Mouse (Mus musculus) MEL (cell line): ENCODE measurements around the gene Fxn. TPM values are rescaled to one million over a fixed set of nuclear protein-coding genes. Genes with fewer than 3 reads are reported as not detected.

ENCODE experiments used
- DNase-seq: peaks from one replicate; pipeline ENCODE4 v3.0.0; 2011; ENCODE audit warnings: low read depth, low spot score
- H3K27ac ChIP-seq: 2 replicates; pipeline ENCODE4 v1.5.1; 2012; ENCODE audit warnings: low read depth, mild to moderate bottlenecking, control low read depth, low read length, moderate library complexity; ENCODE audit not compliant: control insufficient read depth
- H3K27me3 ChIP-seq, 2 experiments: fragments of 150-350 bp in 1 of 2; sonication (generic) in 1 of 2; 2 replicates each; pipeline ENCODE4 v1.6.1; 2012; ENCODE audit warnings: low read length in 2 of 2, mild to moderate bottlenecking in 2 of 2, improper control_type of control experiment in 1 of 2, moderate library complexity in 1 of 2; ENCODE audit not compliant: insufficient read depth in 2 of 2, control insufficient read depth in 1 of 2
- H3K36me3 ChIP-seq, 2 experiments: 2 replicates each; pipeline ENCODE4 v1.6.1; 2012 to 2014; ENCODE audit warnings: low read length in 2 of 2, improper control_type of control experiment in 1 of 2, inconsistent platforms in 1 of 2, mild to moderate bottlenecking in 1 of 2; ENCODE audit not compliant: insufficient read depth in 2 of 2, control insufficient read depth in 1 of 2
- H3K4me1 ChIP-seq, 2 experiments: fragments of 150-350 bp in 1 of 2; sonication (generic) in 1 of 2; 2 replicates each; pipeline ENCODE4 v1.6.1; 2012; ENCODE audit warnings: low read length in 2 of 2, improper control_type of control experiment in 1 of 2, mild to moderate bottlenecking in 1 of 2; ENCODE audit not compliant: insufficient read depth in 2 of 2, control insufficient read depth in 1 of 2
- H3K4me3 ChIP-seq, 2 experiments: fragments of 150-350 bp in 1 of 2; sonication (generic) in 1 of 2; 2 replicates each; pipeline ENCODE4 v1.5.1; 2012; ENCODE audit warnings: low read depth in 2 of 2, low read length in 2 of 2, mild to moderate bottlenecking in 2 of 2, moderate library complexity in 2 of 2, control low read depth in 1 of 2, improper control_type of control experiment in 1 of 2; ENCODE audit not compliant: control insufficient read depth in 1 of 2, insufficient read depth in 1 of 2
- H3K79me2 ChIP-seq: 2 replicates; pipeline ENCODE4 v1.6.1; 2012; ENCODE audit warnings: mild to moderate bottlenecking, low read length, moderate library complexity; ENCODE audit not compliant: control insufficient read depth, poor library complexity, insufficient read depth
- H3K9ac ChIP-seq: 2 replicates; pipeline ENCODE4 v1.6.1; 2012; ENCODE audit warnings: low read depth, mild to moderate bottlenecking, control low read depth, low read length, moderate library complexity; ENCODE audit not compliant: control insufficient read depth, poor library complexity, severe bottlenecking
- H3K9me3 ChIP-seq: fragments of 150-350 bp; sonication (generic); replicated peaks from 2 replicates; pipeline ENCODE4 v1.6.1; 2012; ENCODE audit warnings: mild to moderate bottlenecking, low read length, improper control_type of control experiment, moderate library complexity; ENCODE audit not compliant: insufficient read depth
- BHLHE40 ChIP-seq: IDR thresholded peaks from 2 replicates; pipeline ENCODE4 v1.6.1; 2012; ENCODE audit warnings: low read depth, mild to moderate bottlenecking, inconsistent platforms, low read length, improper control_type of control experiment, borderline replicate concordance
- CHD1 ChIP-seq: IDR thresholded peaks from 2 replicates; pipeline ENCODE4 v1.6.1; 2012; ENCODE audit warnings: low read depth, mild to moderate bottlenecking, inconsistent platforms, low read length, improper control_type of control experiment
- CHD2 ChIP-seq: IDR thresholded peaks from 2 replicates; pipeline ENCODE4 v1.6.1; 2011; ENCODE audit warnings: low read length, improper control_type of control experiment
- ELF1 ChIP-seq: IDR thresholded peaks from 2 replicates; pipeline ENCODE4 v1.6.1; 2014; ENCODE audit warnings: low read depth, mild to moderate bottlenecking, inconsistent platforms, low read length, improper control_type of control experiment, moderate library complexity
- ETS1 ChIP-seq: IDR thresholded peaks from 2 replicates; pipeline ENCODE4 v1.6.1; 2012; ENCODE audit warnings: low read depth, mild to moderate bottlenecking, inconsistent platforms, low read length, improper control_type of control experiment, moderate library complexity
- HCFC1 ChIP-seq: IDR thresholded peaks from 2 replicates; pipeline ENCODE4 v1.6.1; 2012; ENCODE audit warnings: low read depth, mild to moderate bottlenecking, inconsistent platforms, low read length, improper control_type of control experiment, moderate library complexity
- JUND ChIP-seq: IDR thresholded peaks from 2 replicates; pipeline ENCODE4 v1.6.1; 2011; ENCODE audit warnings: low read depth, mild to moderate bottlenecking, improper control_type of control experiment, low read length
- MAFK ChIP-seq: IDR thresholded peaks from 2 replicates; pipeline ENCODE4 v1.6.1; 2011; ENCODE audit warnings: low read depth, mild to moderate bottlenecking, low read length, improper control_type of control experiment, borderline replicate concordance
- MAX ChIP-seq: IDR thresholded peaks from 2 replicates; pipeline ENCODE4 v1.6.1; 2011; ENCODE audit warnings: low read length, improper control_type of control experiment
- MAZ ChIP-seq: IDR thresholded peaks from 2 replicates; pipeline ENCODE4 v1.6.1; 2012; ENCODE audit warnings: low read depth, mild to moderate bottlenecking, inconsistent platforms, low read length, improper control_type of control experiment
- MXI1 ChIP-seq: IDR thresholded peaks from 2 replicates; pipeline ENCODE4 v1.6.1; 2011; ENCODE audit warnings: mild to moderate bottlenecking, low read depth, low read length, improper control_type of control experiment
- MYB ChIP-seq: IDR thresholded peaks from 2 replicates; pipeline ENCODE4 v1.6.1; 2011; ENCODE audit warnings: mild to moderate bottlenecking, low read depth, low read length, improper control_type of control experiment
- MYC ChIP-seq: IDR thresholded peaks from 2 replicates; pipeline ENCODE4 v1.6.1; 2011; ENCODE audit warnings: low read depth, mild to moderate bottlenecking, low read length, improper control_type of control experiment, moderate library complexity
- NELFE ChIP-seq: IDR thresholded peaks from 2 replicates; pipeline ENCODE4 v1.6.1; 2011; ENCODE audit warnings: low read depth, low read length, improper control_type of control experiment
- NRF1 ChIP-seq: IDR thresholded peaks from 2 replicates; pipeline ENCODE4 v1.6.1; 2014; ENCODE audit warnings: low read depth, mild to moderate bottlenecking, inconsistent platforms, low read length, improper control_type of control experiment, moderate library complexity; ENCODE audit not compliant: poor library complexity, insufficient read depth, severe bottlenecking
- POLR2A ChIP-seq, 2 experiments: IDR thresholded peaks; 2 replicates each; pipeline ENCODE4 v1.6.1; 2011 to 2012; ENCODE audit warnings: low read length in 2 of 2, mild to moderate bottlenecking in 2 of 2, control low read depth in 1 of 2, improper control_type of control experiment in 1 of 2, low read depth in 1 of 2, moderate library complexity in 1 of 2; ENCODE audit not compliant: control insufficient read depth in 1 of 2, insufficient read depth in 1 of 2, poor library complexity in 1 of 2
- POLR2AphosphoS2 ChIP-seq: IDR thresholded peaks from 2 replicates; pipeline ENCODE4 v1.6.1; 2011; ENCODE audit warnings: low read length, improper control_type of control experiment
- POLR2AphosphoS5 ChIP-seq: IDR thresholded peaks from 2 replicates; pipeline ENCODE4 v1.6.1; 2012; ENCODE audit warnings: low read depth, borderline replicate concordance, mild to moderate bottlenecking, inconsistent platforms, low read length, moderate library complexity, mixed read lengths
- SMC3 ChIP-seq: IDR thresholded peaks from 2 replicates; pipeline ENCODE4 v1.6.1; 2011; ENCODE audit warnings: low read depth, low read length, improper control_type of control experiment
- TAL1 ChIP-seq: IDR thresholded peaks from 2 replicates; pipeline ENCODE4 v1.6.1; 2012; ENCODE audit warnings: mild to moderate bottlenecking, inconsistent platforms, low read length, moderate library complexity, mixed read lengths
- TBP ChIP-seq: IDR thresholded peaks from 2 replicates; pipeline ENCODE4 v1.8.0; 2011; ENCODE audit warnings: low read depth, low read length, improper control_type of control experiment
- TCF12 ChIP-seq: IDR thresholded peaks from 2 replicates; pipeline ENCODE4 v1.6.1; 2014; ENCODE audit warnings: low read depth, mild to moderate bottlenecking, inconsistent platforms, low read length, improper control_type of control experiment, moderate library complexity
- UBTF ChIP-seq: IDR thresholded peaks from 2 replicates; pipeline ENCODE4 v1.6.1; 2012; ENCODE audit warnings: low read depth, mild to moderate bottlenecking, inconsistent platforms, low read length, improper control_type of control experiment, moderate library complexity, borderline replicate concordance; ENCODE audit not compliant: insufficient read depth
- USF1 ChIP-seq: IDR thresholded peaks from 2 replicates; pipeline ENCODE4 v1.6.1; 2014; ENCODE audit warnings: low read depth, mild to moderate bottlenecking, inconsistent platforms, low read length, improper control_type of control experiment, moderate library complexity
- ZC3H11A ChIP-seq: IDR thresholded peaks from 2 replicates; pipeline ENCODE4 v1.6.1; 2012; ENCODE audit warnings: low read depth, mild to moderate bottlenecking, inconsistent platforms, low read length, improper control_type of control experiment
- ZKSCAN1 ChIP-seq: IDR thresholded peaks from 2 replicates; pipeline ENCODE4 v1.6.1; 2012; ENCODE audit warnings: low read depth, mild to moderate bottlenecking, inconsistent platforms, low read length, improper control_type of control experiment, moderate library complexity
- ZMIZ1 ChIP-seq: IDR thresholded peaks from 2 replicates; pipeline ENCODE4 v1.6.1; 2012; ENCODE audit warnings: low read depth, mild to moderate bottlenecking, inconsistent platforms, low read length, improper control_type of control experiment, moderate library complexity
- ZNF384 ChIP-seq: IDR thresholded peaks from 2 replicates; pipeline ENCODE4 v1.6.1; 2012; ENCODE audit warnings: low read depth, mild to moderate bottlenecking, inconsistent platforms, low read length, improper control_type of control experiment
- polyA plus RNA-seq, 2 experiments: library from polyadenylated mRNA; stranded (reverse) in 1 of 2; unstranded in 1 of 2; fragments of >175 nt in 1 of 2; fragments of >200 nt in 1 of 2; gene quantifications; 2 replicates each; pipeline versions ENCODE4 v1.2.1 to v1.2.4; 2012; ENCODE audit warnings: low replicate concordance in 2 of 2, low read depth in 1 of 2; ENCODE audit not compliant: insufficient read length in 2 of 2, insufficient read depth in 1 of 2, missing spikeins in 1 of 2
- total RNA-seq: library from RNA; depleted of rRNA; stranded (reverse); fragments of 300-350 nt; gene quantifications from 2 replicates; pipeline ENCODE4 v1.2.3, GENCODE M21; 2012

Gene Fxn
- total and polyA plus RNA-seq, 3 experiments = 53.7 to 83.7 TPM; not detected in 1

GRCm38 (mm10) chr19:24214939-24215338, 65.5 kb downstream of the Fxn start:
- Histone ChIP-seq H3K27me3 (peaks cover 0 to 4% of the 10 kb centered on the region in 2 experiments; a peak in 2 of 4 replicates), H3K27ac (no peak overlapping the region), H3K9ac (no peak overlapping the region), H3K4me1 (no peaks in the 10 kb centered on the region), H3K9me3 (no peaks in the 10 kb centered on the region), H3K79me2 (no peaks in the 10 kb centered on the region), H3K36me3 (no peaks in the 10 kb centered on the region), H3K4me3 (no peak overlapping the region)
- DNase-seq = no peak
- TF ChIP-seq ELF1 (no peak), HCFC1 (no peak), ZKSCAN1 (no peak), UBTF (no peak), MAFK (no peak), JUND (no peak), CHD1 (no peak), TCF12 (no peak), MAZ (no peak), BHLHE40 (no peak), POLR2AphosphoS2 (no peak), MAX (no peak), MYB (no peak), MXI1 (no peak), MYC (no peak), ZC3H11A (no peak)

DNA sequence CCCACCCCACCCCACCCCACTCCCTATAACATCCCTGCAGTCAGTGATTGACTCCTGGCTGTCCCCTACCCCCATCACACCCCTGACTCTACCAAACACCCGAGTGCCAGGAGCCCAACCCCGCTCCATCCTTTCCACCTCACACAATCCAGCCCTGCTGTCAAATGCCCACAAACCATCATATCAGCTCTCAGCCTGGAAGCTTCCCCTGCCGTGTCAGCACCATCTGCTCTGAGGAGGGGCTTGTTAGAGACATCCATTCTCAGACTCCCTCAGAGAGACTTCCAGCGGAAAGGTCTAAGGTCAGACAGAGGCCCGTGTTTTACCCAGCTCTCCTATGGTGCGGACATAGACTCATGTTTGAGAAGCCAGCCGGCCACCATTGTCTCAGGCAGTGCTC, 67.1 kb downstream of the Fxn start:
- Histone ChIP-seq H3K36me3 (no peaks in the 10 kb centered on the region), H3K4me1 (no peaks in the 10 kb centered on the region), H3K4me3 (no peak overlapping the region), H3K9ac (no peak overlapping the region), H3K9me3 (no peaks in the 10 kb centered on the region), H3K27me3 (peaks cover 0 to 4% of the 10 kb centered on the region in 2 experiments; a peak in 2 of 4 replicates), H3K27ac (no peak overlapping the region), H3K79me2 (no peaks in the 10 kb centered on the region)
- TF ChIP-seq NELFE = no peak
- TF ChIP-seq NRF1 = no peak
- TF ChIP-seq CHD1 = no peak
- no peak for TF ChIP-seq MYB
- TF ChIP-seq ZNF384 = no peak
- no peak for TF ChIP-seq HCFC1
- TF ChIP-seq POLR2AphosphoS5 = no peak
- TF ChIP-seq ZC3H11A = no peak
- TF ChIP-seq ETS1 = no peak
- TF ChIP-seq ZMIZ1 = no peak
- no peak for TF ChIP-seq TCF12
- TF ChIP-seq SMC3 = no peak
- TF ChIP-seq TBP = no peak
- no peak for TF ChIP-seq CHD2
- TF ChIP-seq POLR2A (IDR thresholded peaks at IDR 0.05; ENCODE audit: control insufficient read depth in 1 of 2, insufficient read depth in 1 of 2, low read depth in 1 of 2, low read length in 2 of 2, poor library complexity in 1 of 2) = no peak
- TF ChIP-seq USF1 = no peak
- TF ChIP-seq BHLHE40 = no peak
- TF ChIP-seq TAL1 = no peak
- DNase-seq = no peak
